Mouse (Mus musculus) thymus, postnatal 0 days (tissue): ENCODE data around the gene Mettl23. TPM values are rescaled to one million over a fixed set of nuclear protein-coding genes. Genes with fewer than 3 reads are reported as not detected.
A peak's percentile ranks its signal among the peaks of the same experiment; 100 is the strongest.
"Not testable (repeated sequence)": the region's sequence is repeated elsewhere in the genome, so short reads cannot be mapped to it uniquely, and the experiment has no call there.

ENCODE experiments used
- DNase-seq: peaks from one replicate; pipeline ENCODE4 v3.0.0-alpha.2; 2015; ENCODE audit warnings: low spot score
- polyA plus RNA-seq: library from polyadenylated mRNA; unstranded; fragments of >200 nt; fragmentation: Nextera tagmentation; extraction: Ambion mirVana; gene quantifications from 2 replicates; pipeline ENCODE4 v1.2.1, GENCODE M21; 2015

Gene Mettl23
- polyA plus RNA-seq, 1 experiment from 2014 or later = 143 TPM

DNA sequence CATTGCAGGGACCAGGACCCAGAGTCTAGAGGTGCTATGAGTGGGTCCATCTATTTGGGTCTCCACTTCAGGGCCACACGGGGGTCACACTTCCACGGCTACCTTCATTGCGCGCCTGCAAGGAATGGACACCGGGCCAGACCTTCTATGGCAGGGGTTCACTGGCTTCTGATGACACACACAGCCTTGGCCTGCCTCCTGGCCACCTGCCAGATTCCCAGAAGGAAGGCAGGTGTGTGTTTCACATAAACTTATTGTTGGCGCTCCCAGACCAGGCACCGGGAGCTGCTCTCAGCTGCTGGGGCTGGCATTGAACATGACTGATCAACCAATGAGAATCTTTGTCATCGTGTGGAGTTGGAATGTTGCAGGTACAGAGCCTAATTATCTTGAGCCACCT is 35.4 kb downstream of the Mettl23 start:
- DNase-seq = no peak

GRCm38 (mm10) chr11:116880839-116881238 is 37.8 kb downstream of the Mettl23 start:
- DNase-seq = no peak

DNA sequence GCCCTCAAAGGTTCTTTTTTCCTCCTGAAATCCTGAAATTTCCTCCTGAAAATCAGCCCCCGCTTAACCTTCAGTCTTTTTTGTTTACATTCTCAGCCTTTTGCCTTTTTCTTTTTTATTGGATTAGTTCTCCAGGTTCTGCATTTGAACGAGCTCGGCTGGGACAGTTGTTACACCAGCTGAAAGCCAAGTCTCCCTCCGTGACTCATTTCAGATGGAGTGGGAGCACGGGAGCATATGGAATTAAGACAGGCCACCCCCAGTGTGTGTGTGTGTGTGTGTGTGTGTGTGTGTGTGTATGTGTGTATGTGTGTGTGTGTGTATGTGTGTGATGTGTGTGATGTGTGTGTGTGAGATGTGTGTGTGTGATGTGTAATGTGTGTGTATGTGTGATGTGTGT is 38.4 kb downstream of the Mettl23 start:
- DNase-seq = no peak

DNA sequence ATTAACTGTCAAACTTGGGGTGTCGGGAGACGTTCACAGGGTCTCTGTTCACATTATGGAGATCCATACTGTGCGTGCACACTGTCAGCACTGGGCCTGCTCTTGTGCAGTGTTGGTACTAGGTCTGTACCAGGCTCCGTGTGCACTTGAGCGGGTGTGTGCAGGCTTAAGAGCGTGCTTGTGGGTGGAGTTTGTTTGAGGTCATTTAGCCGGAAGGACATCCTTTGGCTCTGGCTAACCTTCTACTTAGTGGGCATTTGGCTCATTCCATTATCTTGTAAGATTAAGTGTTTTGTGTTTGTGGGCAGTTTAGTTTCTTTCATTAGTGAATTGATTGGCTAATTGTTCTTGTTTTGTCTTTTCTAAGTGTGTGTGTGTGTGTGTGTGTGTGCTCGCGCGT is 39.4 kb downstream of the Mettl23 start:
- no peak for DNase-seq

DNA sequence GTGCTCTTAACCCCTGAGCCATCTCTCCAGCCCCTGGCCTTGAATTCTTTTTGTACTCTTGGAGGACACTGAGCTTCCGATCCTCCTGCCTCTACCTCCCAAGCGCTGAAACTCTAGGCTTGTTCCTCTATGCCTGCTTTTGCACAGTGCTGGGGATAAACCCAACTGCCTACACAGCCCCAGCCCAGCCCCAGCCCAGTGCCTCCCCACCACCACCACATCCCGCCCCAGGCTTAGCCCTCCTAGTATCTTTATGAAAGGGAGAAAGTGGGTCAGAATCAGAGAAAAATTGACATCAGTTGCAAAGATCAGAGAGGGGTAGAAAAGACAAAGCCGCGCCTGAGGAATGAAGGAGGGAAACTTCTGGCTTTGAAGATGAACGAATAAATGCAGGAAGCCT is 41.0 kb downstream of the Mettl23 start:
- peak; percentile 49 for DNase-seq

DNA sequence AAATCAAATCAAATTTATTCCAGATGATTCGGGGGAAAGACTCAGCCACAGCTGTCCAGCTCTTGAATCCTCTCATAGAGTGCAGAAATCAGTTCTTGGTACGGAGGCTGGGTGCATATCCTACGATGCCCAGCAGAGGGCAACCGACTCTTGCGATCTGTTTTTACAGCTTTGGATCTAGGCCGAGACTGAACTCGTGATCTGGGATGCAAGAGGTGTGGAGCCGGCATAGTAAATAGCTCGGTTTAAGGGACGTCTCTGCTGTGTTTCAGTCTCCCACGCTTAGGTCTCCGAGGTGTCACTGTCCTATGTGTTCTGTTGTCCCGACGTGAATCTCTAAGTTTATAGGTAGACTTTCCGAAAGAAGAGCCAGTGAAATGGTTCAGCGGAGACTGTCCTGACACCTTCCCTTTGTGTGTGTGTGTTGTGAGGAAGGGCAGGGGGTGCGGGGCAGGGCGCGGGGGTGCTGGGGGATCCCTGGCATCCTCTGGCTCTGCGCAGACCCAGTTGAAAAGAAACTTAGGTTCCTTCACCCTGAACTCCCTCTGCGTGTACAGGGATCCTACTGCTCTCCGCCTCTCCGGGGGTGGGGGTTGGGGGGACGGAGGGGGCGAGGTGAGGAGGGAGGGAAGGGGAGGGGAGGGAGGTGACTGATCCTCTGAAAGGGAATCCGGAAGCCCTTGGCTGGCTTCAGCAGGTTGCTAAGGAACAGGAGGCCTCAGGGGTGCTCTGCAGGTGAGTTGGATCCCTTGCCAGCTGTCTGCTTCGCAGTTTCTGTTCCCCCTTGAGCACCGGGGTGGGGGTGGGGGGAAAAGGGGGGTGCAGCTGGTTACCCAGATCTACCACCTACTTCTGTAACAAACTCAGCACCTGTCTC is 42.4 kb downstream of the Mettl23 start:
- peak; percentile 93 for DNase-seq

GRCm38 (mm10) chr11:116887136-116887535 is 44.1 kb downstream of the Mettl23 start:
- DNase-seq = peak; percentile 83

- no peak for DNase-seq
Measured at GRCm38 (mm10) chr11:116893532-116894442, 50.7 kb downstream of the Mettl23 start.

- DNase-seq = no peak
Measured at GRCm38 (mm10) chr11:116895402-116895801, 52.3 kb downstream of the Mettl23 start.

DNA sequence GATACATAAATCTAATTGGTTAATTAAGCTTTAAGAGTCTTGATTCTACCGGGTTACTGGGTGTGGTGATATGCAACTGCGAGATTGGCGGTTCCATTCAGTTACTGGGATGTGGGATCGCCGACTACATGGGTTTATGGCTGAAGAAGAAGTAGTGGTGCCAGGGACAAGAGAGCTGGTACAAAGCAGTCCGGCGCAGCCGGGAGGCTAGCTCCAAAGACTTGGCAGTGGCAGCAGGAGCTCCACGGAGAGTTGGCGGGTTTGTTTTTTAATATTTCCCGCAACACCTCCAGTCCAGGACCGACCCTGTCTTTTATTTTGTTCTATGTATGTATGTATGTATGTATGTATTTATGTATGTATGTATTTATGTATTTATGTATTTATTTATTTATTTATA is 56.2 kb downstream of the Mettl23 start:
- no peak for DNase-seq

GRCm38 (mm10) chr11:116902588-116902987 is 59.5 kb downstream of the Mettl23 start:
- not testable (repeated sequence) for DNase-seq

Other genes with a start within 250 kb of the Mettl23 start
- gene Rhbdf2, start 216.3 kb upstream of the Mettl23 start, polyA plus RNA-seq = 8.8 and 11.2 TPM in 2 replicates
- 0.27 and 0.57 TPM in 2 replicates for gene Prcd, start 189.7 kb upstream of the Mettl23 start, polyA plus RNA-seq
- gene Cygb, start 189.0 kb upstream of the Mettl23 start, polyA plus RNA-seq = 7.9 and 8.1 TPM in 2 replicates
- gene St6galnac1, start 67.8 kb upstream of the Mettl23 start, polyA plus RNA-seq = not detected in 2 replicates
- gene Mxra7, start 15.2 kb upstream of the Mettl23 start, polyA plus RNA-seq = 4.8 and 5.0 TPM in 2 replicates
- gene Jmjd6, start 171 bp downstream of the Mettl23 start, polyA plus RNA-seq = 58.6 and 62.2 TPM in 2 replicates
- gene Mfsd11, start 9.2 kb downstream of the Mettl23 start, polyA plus RNA-seq = 32.6 and 35.3 TPM in 2 replicates
- 853 and 857 TPM in 2 replicates for gene Srsf2, start 9.8 kb downstream of the Mettl23 start, polyA plus RNA-seq
- 0.55 and 0.69 TPM in 2 replicates for gene Mgat5b, start 75.6 kb downstream of the Mettl23 start, polyA plus RNA-seq